Mouse (Mus musculus) myocyte (in vitro differentiated cells): ENCODE results near the gene Denr.

Experiments used
- E2F4 ChIP-seq: IDR thresholded peaks from one replicate; pipeline ENCODE4 v1.6.1; 2011; ENCODE audit warnings: mild to moderate bottlenecking, control low read depth, moderate library complexity; ENCODE audit not compliant: insufficient read depth
- MAX ChIP-seq: IDR thresholded peaks from one replicate; pipeline ENCODE4 v1.6.1; 2011; ENCODE audit warnings: low read depth, mild to moderate bottlenecking, control low read depth
- MYOD1 ChIP-seq, 3 experiments: IDR thresholded peaks; one replicate each; pipeline ENCODE4 v1.6.1; 2011; ENCODE audit warnings: control low read depth in 2 of 3, low read depth in 2 of 3, mild to moderate bottlenecking in 2 of 3, moderate library complexity in 1 of 3; ENCODE audit not compliant: insufficient read length in 2 of 3, control insufficient read depth in 1 of 3
- MYOG ChIP-seq, 3 experiments: IDR thresholded peaks; one replicate each; pipeline ENCODE4 v1.6.1; 2011; ENCODE audit warnings: control low read depth in 2 of 3, low read depth in 2 of 3, mild to moderate bottlenecking in 2 of 3; ENCODE audit not compliant: insufficient read length in 2 of 3, control insufficient read depth in 1 of 3, insufficient read depth in 1 of 3
- POLR2A ChIP-seq: IDR thresholded peaks from one replicate; pipeline ENCODE4 v1.6.1; 2011; ENCODE audit warnings: low read depth, mild to moderate bottlenecking, control low read depth, moderate library complexity; ENCODE audit not compliant: insufficient read length
- POLR2AphosphoS2 ChIP-seq: IDR thresholded peaks from one replicate; pipeline ENCODE4 v1.6.1; 2011; ENCODE audit warnings: low read depth, control low read depth; ENCODE audit not compliant: insufficient read length
- TCF12 ChIP-seq: IDR thresholded peaks from one replicate; pipeline ENCODE4 v1.6.1; 2011; ENCODE audit warnings: mild to moderate bottlenecking, control low read depth; ENCODE audit not compliant: poor library complexity, insufficient read depth, severe bottlenecking
- USF1 ChIP-seq: IDR thresholded peaks from one replicate; pipeline ENCODE4 v1.6.1; 2011; ENCODE audit warnings: low read depth, mild to moderate bottlenecking, control low read depth, moderate library complexity

- TF ChIP-seq POLR2AphosphoS2 = no peak
- no peak for TF ChIP-seq MAX
- TF ChIP-seq POLR2A = no peak
- no peak for TF ChIP-seq MYOD1 (IDR thresholded peaks at IDR 0.05; ENCODE audit: control insufficient read depth in 1 of 3, insufficient read length in 2 of 3, low read depth in 2 of 3)
- TF ChIP-seq MYOG (IDR thresholded peaks at IDR 0.05; ENCODE audit: control insufficient read depth in 1 of 3, insufficient read depth in 1 of 3, insufficient read length in 2 of 3, low read depth in 2 of 3) = no peak
- TF ChIP-seq TCF12 = no peak
- no peak for TF ChIP-seq USF1
- no peak for TF ChIP-seq E2F4
Measured at GRCm38 (mm10) chr5:123878056-123878455, 28.9 kb upstream of the Denr start.
